Mouse (Mus musculus): ENCODE data around the gene Ntn4.
A peak's percentile ranks its signal among the peaks of the same experiment; 100 is the strongest.

Ntn4 gene

DNA sequence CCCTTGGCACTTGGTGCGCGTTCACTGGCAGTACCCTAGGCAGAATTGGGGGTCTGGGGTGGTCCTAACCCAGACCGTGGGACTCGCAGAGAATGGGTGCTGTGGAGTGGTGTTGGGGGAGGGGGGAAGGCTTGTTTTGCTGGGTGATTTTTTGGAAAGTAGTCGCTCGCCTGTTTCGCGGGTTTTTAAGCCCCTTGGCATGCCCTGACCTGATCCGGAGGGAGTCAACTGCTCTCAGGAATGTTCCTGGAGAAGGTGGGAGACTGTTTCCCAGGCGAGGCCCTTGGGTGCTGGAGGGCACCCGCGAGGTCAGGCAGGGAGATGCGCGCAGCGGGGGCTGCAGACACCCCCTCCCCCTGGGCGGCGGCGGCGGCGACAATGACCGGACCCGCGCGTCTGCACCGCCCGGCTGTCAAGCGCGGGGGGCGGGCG, at the start of gene Ntn4:
Gene Ntn4 (plus strand): TSS at position 161 of the 432 bp plus-strand sequence.
- DNase-seq (ENCODE audit: low spot score) = no peak

DNA sequence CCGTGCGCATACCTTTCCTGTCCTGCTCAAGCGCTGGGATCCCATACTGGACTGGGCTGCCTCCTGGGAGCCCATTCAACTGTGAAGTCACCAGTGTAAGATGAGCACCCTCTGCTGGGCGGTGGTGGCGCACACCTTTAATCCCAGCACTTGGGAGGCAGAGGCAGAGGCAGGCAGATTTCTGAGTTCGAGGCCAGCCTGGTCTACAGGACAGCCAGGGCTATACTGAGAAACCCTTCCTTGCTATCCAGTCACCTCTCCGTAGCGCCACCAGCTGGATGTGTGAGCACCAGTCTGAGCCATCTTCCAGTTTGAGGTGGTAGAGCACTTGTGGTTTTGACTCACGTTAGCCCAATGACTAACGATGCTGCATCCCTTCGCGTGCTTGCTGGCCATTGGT, 48.0 kb upstream of the Ntn4 start:
- no peak for DNase-seq (ENCODE audit: low spot score)

DNA sequence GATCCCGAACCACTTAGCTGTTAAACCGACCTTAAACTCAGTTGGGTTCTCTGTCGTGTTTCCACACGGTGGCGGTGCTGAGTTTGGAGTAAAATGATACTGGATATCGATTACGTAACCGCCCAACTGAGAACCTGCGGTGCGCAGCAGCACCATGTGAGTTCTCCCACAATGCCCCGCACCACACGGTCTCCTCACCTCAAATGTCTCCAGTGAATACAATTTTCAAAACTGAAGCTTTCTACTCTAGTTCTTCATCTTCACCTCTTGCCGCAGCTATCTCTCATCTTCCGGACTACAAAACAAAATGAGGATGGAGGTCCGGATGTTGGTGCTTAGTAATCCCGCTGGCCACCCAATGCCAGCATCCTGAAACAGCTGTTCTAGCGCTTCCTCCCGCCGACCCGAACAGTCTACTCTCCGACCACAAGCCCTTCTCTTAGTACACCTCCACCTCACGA, 46.4 kb upstream of the Ntn4 start:
- peak; percentile 87 for DNase-seq (ENCODE audit: low spot score)

GRCm38 (mm10) chr10:93595831-93596230, 44.6 kb upstream of the Ntn4 start:
- no peak for DNase-seq (ENCODE audit: low spot score)

DNA sequence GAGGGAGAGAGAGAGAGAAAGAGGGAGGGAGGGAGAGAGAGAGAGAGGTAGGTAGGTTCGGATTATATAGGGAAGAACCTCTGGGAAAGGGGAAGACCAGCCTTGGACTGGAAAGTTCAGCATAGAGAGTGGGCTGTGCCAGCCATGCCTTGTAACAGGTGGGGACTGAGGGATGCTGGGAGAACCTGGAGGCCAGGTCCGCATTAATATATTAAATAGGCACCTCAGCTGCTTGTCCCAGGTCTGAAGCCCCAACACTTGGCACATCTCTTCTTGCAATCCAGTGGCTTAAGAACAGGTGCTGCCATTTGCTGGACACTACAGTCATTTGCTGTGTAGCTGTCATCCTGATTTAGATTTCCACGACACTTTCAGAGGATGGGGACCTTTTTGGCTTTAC, 43.8 kb upstream of the Ntn4 start:
- DNase-seq (ENCODE audit: low spot score) = no peak

- DNase-seq (ENCODE audit: low spot score) = no peak
Measured at GRCm38 (mm10) chr10:93602309-93602708, 38.2 kb upstream of the Ntn4 start.

GRCm38 (mm10) chr10:93603256-93603655, 37.2 kb upstream of the Ntn4 start:
- no peak for DNase-seq (ENCODE audit: low spot score)

- DNase-seq (ENCODE audit: low spot score) = no peak
Measured at GRCm38 (mm10) chr10:93606326-93606725, 34.2 kb upstream of the Ntn4 start.

- DNase-seq (ENCODE audit: low spot score) = no peak
Measured at GRCm38 (mm10) chr10:93608051-93608450, 32.4 kb upstream of the Ntn4 start.

- no peak for DNase-seq (ENCODE audit: low spot score)
Measured at GRCm38 (mm10) chr10:93609236-93609635, 31.2 kb upstream of the Ntn4 start.

DNA sequence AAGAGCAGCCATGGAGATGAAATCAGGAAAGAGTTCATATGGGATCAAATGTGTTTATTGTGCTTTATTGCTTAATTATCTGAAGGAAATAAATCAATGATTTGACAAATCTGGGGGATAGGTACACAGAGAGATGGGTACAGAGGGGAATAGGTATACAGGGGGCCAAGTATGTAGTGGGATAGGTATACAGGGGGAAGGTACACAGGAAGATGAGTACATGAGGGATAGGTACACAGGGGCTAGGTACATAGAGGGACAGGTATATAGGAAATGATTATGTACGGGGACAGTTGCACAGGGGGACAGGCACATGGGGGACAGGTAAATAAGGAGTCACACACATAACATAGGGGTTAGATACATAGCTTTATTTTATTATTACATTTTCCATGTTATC, 29.6 kb upstream of the Ntn4 start:
- DNase-seq (ENCODE audit: low spot score) = no peak

- peak; percentile 37 for DNase-seq (ENCODE audit: low spot score)
Measured at GRCm38 (mm10) chr10:93611419-93612007, 29.0 kb upstream of the Ntn4 start.

GRCm38 (mm10) chr10:93614850-93615249, 25.6 kb upstream of the Ntn4 start:
- no peak for DNase-seq (ENCODE audit: low spot score)

DNA sequence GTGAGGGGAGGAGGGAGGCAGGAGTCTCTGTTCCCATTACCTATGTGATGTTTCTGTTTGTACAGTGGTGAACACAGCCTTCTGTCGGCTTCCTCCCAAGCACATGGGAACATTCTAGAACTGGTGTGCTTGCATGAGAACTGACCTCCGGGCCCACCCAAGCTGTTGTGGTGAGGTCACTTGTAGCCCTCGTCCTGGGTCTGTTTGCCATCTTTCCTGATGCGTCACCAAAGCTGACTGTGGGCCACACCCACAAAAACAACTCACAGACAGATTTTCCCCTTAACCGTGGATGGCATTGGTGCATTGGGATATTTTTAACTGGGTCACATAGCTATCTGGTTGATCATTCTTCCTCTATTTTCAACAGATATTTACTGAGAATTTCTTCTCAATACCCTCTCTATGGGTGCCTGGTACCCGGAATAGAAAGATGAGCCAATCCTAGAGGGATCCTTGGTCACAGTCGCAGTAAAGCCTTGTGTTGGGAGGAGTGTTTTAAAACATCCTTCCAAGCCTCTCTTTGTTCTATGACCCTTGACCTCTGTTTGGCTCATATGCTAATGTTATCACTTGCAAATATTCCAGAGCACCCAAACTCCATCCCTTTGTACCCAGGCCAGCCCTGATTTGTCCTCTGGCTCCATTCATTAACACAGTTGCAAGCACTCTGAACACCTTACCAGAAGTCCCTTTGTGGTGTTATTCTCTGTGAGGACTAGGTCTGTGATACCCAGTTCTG, 19.9 kb upstream of the Ntn4 start:
- DNase-seq (ENCODE audit: low spot score) = no peak

DNA sequence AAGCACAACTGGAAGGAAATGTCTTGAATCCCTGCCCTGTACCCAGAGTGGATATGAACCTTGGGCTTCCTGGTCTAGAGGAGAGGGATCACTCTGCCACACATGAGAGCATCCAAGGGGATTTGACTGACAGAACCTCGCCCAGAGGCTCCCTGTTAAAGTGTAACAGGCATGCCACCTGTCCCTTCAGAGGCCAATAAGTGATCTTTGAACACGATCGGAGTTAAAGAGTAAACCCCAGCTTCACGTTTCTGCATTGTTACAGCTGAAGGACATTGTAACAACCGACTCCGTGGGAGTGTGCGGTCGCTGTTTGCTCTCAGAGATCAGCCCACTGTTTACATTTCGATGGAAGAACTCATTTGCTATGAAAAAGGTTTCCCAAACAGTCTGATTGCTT, 16.8 kb upstream of the Ntn4 start:
- no peak for DNase-seq (ENCODE audit: low spot score)

DNA sequence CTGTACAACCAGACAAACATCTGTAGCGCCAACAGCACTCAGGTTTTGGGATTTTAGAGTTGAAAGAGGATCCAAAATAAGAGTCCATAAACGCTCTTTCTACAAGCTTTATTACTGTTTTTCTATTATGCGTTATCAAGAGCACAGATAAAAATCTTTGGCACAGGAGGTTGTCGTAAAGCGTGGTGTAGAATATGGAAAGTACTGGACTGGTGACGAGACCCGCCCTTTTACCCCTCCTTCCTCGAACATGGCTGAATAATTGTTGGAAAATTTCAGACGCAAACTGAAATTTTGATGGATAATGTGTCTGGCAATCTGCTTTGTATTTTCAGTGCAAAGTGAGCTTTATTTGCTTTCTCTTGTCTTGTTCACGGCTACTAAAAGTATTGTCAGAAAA, 16.3 kb upstream of the Ntn4 start:
- DNase-seq (ENCODE audit: low spot score) = no peak

- DNase-seq (ENCODE audit: low spot score) = no peak
Measured at GRCm38 (mm10) chr10:93630310-93630709, 10.2 kb upstream of the Ntn4 start.

- DNase-seq (ENCODE audit: low spot score) = no peak
Measured at GRCm38 (mm10) chr10:93632086-93632485, 8.4 kb upstream of the Ntn4 start.

GRCm38 (mm10) chr10:93633563-93633962, 6.9 kb upstream of the Ntn4 start:
- no peak for DNase-seq (ENCODE audit: low spot score)

- DNase-seq (ENCODE audit: low spot score) = no peak
Measured at GRCm38 (mm10) chr10:93633971-93634370, 6.5 kb upstream of the Ntn4 start.

GRCm38 (mm10) chr10:93635941-93636340, 4.5 kb upstream of the Ntn4 start:
- no peak for DNase-seq (ENCODE audit: low spot score)

- DNase-seq (ENCODE audit: low spot score) = peak; percentile 26
Measured at GRCm38 (mm10) chr10:93640953-93641820, 706 bp downstream of the Ntn4 start.
